Mouse (Mus musculus): ENCODE results near the gene 2610021A01Rik.
"Not testable (repeated sequence)": the region's sequence is repeated elsewhere in the genome, so short reads cannot be mapped to it uniquely, and the experiment has no call there.

Gene 2610021A01Rik

DNA sequence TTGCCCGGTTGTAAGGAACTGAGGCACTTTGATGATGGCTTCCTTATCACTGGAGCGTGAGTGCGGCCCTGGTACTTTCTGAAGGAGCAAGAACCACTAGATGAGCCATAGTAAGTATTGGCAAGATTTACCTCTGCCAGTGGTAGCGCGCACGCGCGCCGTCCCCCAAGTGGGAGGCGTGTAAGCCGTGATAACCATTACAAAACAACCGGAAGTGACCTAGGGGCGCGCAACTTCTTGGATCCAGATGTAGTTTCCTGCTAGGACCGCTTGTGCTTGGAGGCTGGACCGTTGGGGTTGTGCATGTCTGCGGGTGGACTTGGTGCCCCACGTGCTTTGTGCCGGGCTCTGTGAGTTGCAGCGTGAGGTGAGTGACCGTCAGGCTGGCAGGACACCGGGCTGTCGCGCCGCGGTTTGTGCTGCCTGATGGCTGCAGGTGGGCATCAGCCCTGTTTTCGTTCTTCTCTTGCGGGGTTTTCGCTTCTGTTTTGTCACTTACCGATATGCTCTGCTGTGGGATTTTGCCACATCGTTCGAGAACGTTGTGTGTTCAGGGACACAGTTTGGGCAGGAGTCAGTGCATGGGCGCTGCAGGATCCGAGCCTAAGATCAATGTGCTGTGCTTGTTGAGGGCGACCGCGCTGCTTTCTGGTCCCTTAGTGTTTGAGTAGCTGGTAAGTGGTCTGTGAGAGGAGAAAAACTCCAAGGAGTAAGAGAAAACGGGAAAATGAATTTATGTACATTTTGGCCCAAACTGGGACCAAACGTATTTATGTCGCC is at the start of gene 2610021A01Rik:
Gene 2610021A01Rik, plus strand, starts transcription at position 197 of the 780 bp plus-strand sequence.
- peak; percentile 95 for DNase-seq

- DNase-seq = no peak
Measured at GRCm38 (mm10) chr7:41560681-41561080, 38.3 kb upstream of the 2610021A01Rik start.

DNA sequence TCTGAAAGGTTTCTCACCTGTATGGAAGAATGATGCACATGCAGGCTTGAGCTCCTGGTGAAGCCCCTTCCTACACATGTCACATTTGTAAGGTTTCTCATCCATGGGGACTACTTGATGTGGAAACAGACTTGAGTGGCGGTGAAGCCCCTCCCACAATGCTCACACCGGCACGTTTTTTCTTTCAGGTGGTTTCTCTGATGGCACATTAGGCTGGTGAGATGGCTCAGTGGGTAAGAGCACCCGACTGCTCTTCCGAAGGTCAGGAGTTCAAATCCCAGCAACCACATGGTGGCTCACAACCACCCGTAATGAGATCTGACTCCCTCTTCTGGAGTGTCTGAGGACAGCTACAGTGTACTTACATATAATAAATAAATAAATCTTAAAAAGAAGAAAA is 25.5 kb upstream of the 2610021A01Rik start, which contains the start of gene Gm6871:
Gene Gm6871, minus strand, starts transcription at position 101 of the 400 bp plus-strand sequence.
- not testable (repeated sequence) for DNase-seq

DNA sequence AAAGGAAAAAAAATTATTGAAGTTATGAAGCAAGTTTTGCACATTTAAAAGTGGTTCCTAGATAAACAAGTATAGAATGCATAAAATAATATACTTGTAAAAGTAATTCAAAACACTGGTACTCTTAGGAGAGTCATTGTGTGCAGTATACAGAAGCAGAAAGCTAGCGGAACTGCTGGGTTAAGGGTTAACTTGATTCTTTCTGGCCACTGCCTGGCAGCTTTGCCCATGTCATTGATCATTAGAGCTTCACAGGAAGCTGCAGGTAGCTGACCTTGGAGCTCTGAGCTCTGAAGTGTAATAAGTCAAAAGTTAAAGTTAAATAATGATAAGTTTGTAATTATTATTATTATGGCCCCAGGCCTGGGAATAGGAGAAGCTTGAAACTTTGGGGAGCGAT is 21.1 kb upstream of the 2610021A01Rik start:
- no peak for DNase-seq

- DNase-seq = no peak
Measured at GRCm38 (mm10) chr7:41582028-41582427, 17.0 kb upstream of the 2610021A01Rik start.

GRCm38 (mm10) chr7:41587831-41588230 is 11.2 kb upstream of the 2610021A01Rik start:
- not testable (repeated sequence) for DNase-seq

DNA sequence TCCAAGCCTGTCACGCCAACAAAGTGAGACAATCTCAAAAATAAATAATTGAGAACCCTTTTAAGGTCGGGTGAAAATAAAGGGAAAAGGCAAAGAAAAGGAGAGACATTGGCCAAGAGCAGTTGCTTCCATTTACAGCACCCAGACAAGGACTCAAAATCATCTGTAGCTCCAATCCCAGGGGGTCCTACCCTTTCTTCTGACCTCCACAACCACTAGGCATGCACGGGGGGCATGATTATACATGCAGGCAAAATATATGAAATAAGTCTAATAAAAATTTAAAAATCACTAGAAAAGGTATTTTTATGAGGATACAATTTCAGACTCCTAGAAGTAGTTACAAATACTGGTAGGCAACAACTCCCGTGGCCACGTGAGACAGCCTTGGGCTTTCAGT is 415 bp upstream of the 2610021A01Rik start:
- no peak for DNase-seq

- DNase-seq = peak; percentile 35
Measured at GRCm38 (mm10) chr7:41599932-41600548, 1.0 kb downstream of the 2610021A01Rik start.

GRCm38 (mm10) chr7:41611654-41612053 is 12.6 kb downstream of the 2610021A01Rik start:
- DNase-seq = no peak

- not testable (repeated sequence) for DNase-seq
Measured at GRCm38 (mm10) chr7:41616241-41616640, 17.2 kb downstream of the 2610021A01Rik start.

DNA sequence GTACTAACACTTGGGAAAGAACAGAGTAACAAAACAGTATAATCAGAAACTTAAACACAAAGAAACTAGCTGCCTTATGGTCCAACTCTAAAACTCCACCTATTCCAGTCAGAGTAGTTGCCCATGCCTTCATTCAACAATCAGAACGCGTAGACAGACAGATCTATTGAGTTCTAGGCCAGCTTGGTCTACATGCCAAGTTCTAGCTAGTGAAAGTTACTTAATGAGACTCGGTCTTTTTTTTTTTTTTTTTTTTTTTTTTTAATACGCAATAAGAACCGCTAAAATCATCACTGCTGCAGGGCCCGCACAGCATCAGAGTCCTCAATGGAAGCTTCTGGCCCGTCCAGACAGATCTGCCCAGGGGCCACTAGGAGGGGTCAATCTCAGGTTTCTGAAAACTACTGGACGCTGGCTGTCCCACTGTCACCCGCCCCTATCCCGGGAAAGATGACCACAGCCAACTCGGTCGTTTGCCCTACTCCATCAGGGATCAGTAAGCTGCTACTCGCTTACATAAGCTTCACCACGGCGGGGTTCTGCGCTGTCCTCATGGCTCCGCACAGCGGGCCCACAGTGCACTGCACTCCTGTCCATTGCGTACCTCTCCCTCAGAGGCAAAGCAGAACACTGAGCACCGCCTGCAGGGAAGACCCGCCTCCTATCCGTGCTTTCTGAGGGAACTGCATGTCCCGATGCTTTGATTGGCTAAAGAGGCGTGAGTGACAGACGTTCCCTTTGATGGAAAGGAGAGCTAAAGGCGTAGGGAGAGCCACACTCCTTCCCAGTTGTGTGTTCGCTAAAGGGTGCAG is 33.6 kb downstream of the 2610021A01Rik start, which contains the start of gene Zfp788:
Gene Zfp788, plus strand, starts transcription at position 795 of the 812 bp plus-strand sequence.
- DNase-seq = peak; percentile 93

DNA sequence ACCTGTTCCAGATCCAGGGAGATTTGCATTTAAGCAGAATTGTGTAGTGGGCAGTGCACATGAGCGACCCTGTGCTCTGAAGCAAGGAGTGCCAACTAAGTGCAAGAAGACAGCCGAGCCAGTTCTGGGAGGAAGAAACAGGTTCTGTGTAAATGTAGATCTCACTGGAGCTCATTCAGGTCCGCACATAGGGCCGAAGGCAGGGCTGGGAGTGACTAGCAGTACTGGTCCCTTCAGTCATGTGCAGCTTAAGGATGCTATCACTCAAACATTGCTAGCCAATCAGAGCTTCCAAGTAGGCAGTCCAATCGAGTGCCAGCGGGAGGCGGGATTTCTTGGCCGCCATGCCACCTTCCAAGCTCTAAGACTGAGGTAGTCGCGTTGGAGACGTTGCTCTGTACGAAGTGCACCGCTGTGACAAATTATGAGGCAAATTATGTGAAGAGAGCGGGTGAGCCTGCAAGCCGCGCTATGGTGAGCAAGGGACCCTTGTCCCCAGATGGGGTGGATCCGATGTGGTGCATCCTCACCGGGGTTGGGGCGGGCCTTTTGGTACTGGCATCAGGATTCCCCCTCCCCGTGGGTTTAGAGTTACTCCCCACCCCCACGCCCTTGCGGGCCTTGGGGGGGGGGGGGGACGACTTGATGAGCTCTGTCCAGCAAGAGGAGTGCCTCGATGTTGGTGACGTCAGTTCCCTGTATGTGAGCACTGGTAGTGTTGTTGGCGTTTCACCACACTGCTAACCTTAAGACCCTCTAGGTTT is 34.4 kb downstream of the 2610021A01Rik start:
- DNase-seq = peak; percentile 93

GRCm38 (mm10) chr7:41674326-41674725 is 75.3 kb downstream of the 2610021A01Rik start:
- not testable (repeated sequence) for DNase-seq

Data from embryo, embryonic 11 days (tissue).